Mouse (Mus musculus): Measurements from ENCODE around the gene Neurl4. TPM values are rescaled to one million over a fixed set of nuclear protein-coding genes. Genes with fewer than 3 reads are reported as not detected.
"Not testable (repeated sequence)": the region's sequence is repeated elsewhere in the genome, so short reads cannot be mapped to it uniquely, and the experiment has no call there.

Gene Neurl4
- 1 to 10 TPM; 5.2 to 9.6 (median 9.0) TPM for polyA plus RNA-seq (2017; shearing (Covaris generic))

GRCm38 (mm10) chr11:69900471-69901405 lies at the start of gene Neurl4, which contains the start of gene 2810408A11Rik:
Gene Neurl4, plus strand, starts transcription at chr11:69901072.
Gene 2810408A11Rik, minus strand, starts transcription at chr11:69900987.
- peak; percentile 94 for ATAC-seq

- no peak for ATAC-seq
These were observed 46.9 kb upstream of the Neurl4 start for GRCm38 (mm10) chr11:69853994-69854393.

GRCm38 (mm10) chr11:69854680-69855079 lies 46.2 kb upstream of the Neurl4 start:
- no peak for ATAC-seq

- no peak for ATAC-seq
These were observed 45.5 kb upstream of the Neurl4 start for GRCm38 (mm10) chr11:69855347-69855746.

GRCm38 (mm10) chr11:69858113-69858998 lies 42.5 kb upstream of the Neurl4 start, which contains the start of gene Tnk1:
Gene Tnk1, minus strand, starts transcription at chr11:69858730.
- no peak for ATAC-seq

GRCm38 (mm10) chr11:69863729-69864128 lies 37.1 kb upstream of the Neurl4 start:
- ATAC-seq: not testable (repeated sequence)

- ATAC-seq: no peak
These were observed 36.6 kb upstream of the Neurl4 start for GRCm38 (mm10) chr11:69864138-69864860.

- no peak for ATAC-seq
These were observed 35.3 kb upstream of the Neurl4 start for GRCm38 (mm10) chr11:69865561-69865960.

- no peak for ATAC-seq
These were observed 33.5 kb upstream of the Neurl4 start for GRCm38 (mm10) chr11:69867335-69867734.

GRCm38 (mm10) chr11:69870289-69871069 lies 30.4 kb upstream of the Neurl4 start:
- ATAC-seq: no peak

GRCm38 (mm10) chr11:69871822-69872221 lies 29.1 kb upstream of the Neurl4 start:
- no peak for ATAC-seq

GRCm38 (mm10) chr11:69872451-69872850 lies 28.4 kb upstream of the Neurl4 start:
- ATAC-seq: no peak

- ATAC-seq: peak; percentile 42
These were observed 24.7 kb upstream of the Neurl4 start for GRCm38 (mm10) chr11:69876186-69876585.

GRCm38 (mm10) chr11:69876867-69877266 lies 24.0 kb upstream of the Neurl4 start:
- peak; percentile 60 for ATAC-seq

GRCm38 (mm10) chr11:69877878-69878277 lies 23.0 kb upstream of the Neurl4 start, which contains the start of gene Tmem95:
Gene Tmem95, minus strand, starts transcription at chr11:69878018.
- ATAC-seq: no peak

- no peak for ATAC-seq
These were observed 22.5 kb upstream of the Neurl4 start for GRCm38 (mm10) chr11:69878399-69878798.

- ATAC-seq: no peak
These were observed 21.9 kb upstream of the Neurl4 start for GRCm38 (mm10) chr11:69878952-69879351.

- ATAC-seq: no peak
These were observed 21.2 kb upstream of the Neurl4 start for GRCm38 (mm10) chr11:69879711-69880110.

- peak; percentile 33 for ATAC-seq
These were observed 20.4 kb upstream of the Neurl4 start for GRCm38 (mm10) chr11:69880506-69880852.

GRCm38 (mm10) chr11:69880853-69881603 lies 19.8 kb upstream of the Neurl4 start, which contains the start of gene Kctd11:
Gene Kctd11, minus strand, starts transcription at chr11:69881406.
- peak; percentile 54 for ATAC-seq
